Mouse (Mus musculus): ENCODE measurements around the gene Lrrc75a.

DNA sequence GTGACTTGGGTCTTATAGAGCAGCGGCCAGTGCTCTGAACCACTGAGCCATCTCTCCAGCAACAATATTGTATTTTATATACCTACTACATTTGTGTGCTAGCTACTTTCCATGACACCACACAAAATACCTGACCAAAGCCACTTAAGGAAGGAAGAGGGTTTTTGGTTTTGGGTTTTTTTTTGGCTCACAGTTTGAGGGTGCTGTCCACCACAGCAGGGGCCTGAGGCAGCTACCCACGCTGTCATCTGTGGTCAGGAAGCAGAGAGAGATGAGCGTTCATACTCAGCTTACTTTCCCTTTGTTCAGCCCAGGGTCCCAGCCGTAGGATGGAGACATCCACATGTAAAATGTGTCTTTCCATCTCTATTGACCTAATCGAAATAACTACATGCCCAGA is 61.3 kb downstream of the Lrrc75a start:
- TF ChIP-seq CTCF (IDR thresholded peaks at IDR 0.05; ENCODE audit: insufficient read depth, low read length) (no peak), POLR2A (IDR thresholded peaks at IDR 0.05; ENCODE audit: borderline replicate concordance, extremely low read depth, low read depth, low read length) (no peak)
